Mouse (Mus musculus) erythroblast, adult 5-6 weeks (primary cell): Measurements from ENCODE around the gene Arfgef3. TPM values are rescaled to one million over a fixed set of nuclear protein-coding genes. Genes with fewer than 3 reads are reported as not detected.
"Not testable (repeated sequence)": the region's sequence is repeated elsewhere in the genome, so short reads cannot be mapped to it uniquely, and the experiment has no call there.

Experiments used
- ATAC-seq: replicated peaks from 2 replicates; pipeline ENCODE4 v1.8.0; 2016; ENCODE audit warnings: moderate number of reproducible peaks, mild to moderate bottlenecking, moderate TSS enrichment, inconsistent platforms; ENCODE audit not compliant: poor library complexity, low FRiP score, severe bottlenecking
- total RNA-seq, 2 experiments: library from RNA; stranded (forward) in 1 of 2; stranded (reverse) in 1 of 2; fragments of 150-400 nt in 1 of 2; fragments of 200-764, 138-1000 nt in 1 of 2; gene quantifications; 2 replicates each; pipeline versions ENCODE4 v1.2.3 to v1.2.4; 2015 to 2017; ENCODE audit warnings: low replicate concordance in 2 of 2

The Arfgef3 gene
- total RNA-seq, 2 experiments from 2014 or later: 0.09 to 0.58 TPM

DNA sequence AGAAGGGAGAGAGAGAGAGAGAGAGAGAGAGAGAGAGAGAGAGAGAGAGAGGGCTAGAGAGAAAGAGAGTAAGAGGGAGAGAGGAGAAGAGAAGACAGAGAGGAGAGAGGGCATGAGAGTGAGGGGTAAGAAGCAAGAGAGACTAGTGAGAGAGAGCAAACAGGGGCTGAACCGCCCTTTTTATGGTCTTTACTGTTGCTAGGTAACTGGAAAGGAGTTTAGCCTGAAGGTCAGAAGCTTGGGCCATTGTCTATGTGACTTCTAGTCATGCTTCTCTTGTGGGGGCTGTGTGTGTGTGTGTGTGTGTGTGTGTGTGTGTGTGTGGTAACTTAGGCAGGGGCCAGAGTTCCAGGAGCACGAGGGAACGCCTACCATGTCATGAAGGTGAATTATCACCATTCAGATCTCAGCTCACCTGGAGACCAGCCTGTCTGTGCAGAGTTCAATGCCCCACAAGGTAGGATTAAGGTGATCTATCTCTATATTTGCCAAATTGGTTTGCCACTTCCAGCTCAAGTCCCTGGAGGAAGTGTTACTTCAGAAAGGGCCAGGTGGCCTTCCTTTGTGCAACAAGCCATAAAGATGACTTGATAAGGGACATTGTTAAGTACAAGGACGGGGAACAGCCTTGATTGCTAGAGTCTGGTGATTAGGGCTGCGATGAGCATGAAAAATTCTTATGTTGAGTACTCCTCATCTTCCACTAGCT is 138.8 kb downstream of the Arfgef3 start:
- ATAC-seq: not testable (repeated sequence)

DNA sequence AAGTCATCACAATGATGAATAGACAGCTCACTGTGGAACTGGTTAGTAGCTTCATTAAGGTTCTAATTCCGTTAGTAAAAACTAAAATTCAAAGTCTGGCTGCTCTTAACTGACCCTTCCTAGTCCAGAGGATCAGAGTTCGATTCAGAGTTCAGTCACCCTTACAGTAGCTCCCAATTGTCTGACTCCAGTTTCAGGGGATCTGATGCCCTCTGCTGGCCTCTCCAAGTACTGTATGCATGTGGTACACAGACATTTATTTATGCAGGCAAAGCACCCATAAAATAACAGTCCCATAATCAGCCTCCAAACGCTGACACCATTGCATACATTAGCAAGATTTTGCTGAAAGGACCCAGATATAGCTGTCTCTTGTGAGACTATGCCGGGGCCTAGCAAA is 141.7 kb downstream of the Arfgef3 start:
- no peak for ATAC-seq

DNA sequence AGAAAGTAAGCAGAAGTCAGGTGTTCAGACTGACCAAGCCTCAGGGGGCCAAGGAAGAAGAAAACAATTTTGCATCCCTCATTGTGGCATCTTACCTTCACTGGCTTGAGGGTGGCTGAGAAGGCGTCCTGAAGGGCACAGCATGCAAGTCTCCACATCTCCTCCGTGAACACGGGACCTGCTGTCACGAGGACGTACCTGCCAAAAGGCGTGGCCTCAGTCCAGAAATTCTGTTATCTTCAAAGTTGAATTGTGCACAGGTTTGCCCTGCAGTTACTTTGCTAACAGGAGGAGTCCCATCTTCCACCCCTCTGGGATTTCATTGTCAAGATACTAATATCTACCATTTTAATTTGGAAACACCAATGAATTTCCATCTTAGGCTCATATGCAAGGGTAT is 146.1 kb downstream of the Arfgef3 start:
- ATAC-seq: no peak

DNA sequence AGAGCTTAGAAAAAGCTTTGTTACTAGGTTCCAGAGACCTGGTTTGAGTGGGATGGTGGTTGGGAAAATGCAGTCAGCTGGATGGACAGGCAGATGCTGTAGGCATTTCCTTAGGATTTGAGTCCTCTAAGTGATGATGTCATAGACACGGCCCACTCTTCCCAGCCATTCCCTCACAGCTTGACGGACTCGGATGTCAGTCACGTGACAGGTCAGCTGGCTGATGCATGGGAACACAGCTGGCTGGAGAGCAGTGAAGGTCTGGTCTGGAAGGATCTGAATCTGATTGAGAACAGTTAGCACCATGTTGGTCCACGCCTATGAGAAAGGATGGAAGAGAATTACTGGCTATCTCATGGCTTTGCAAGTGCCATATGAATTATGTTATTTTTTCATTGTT is 154.3 kb downstream of the Arfgef3 start:
- ATAC-seq: no peak

DNA sequence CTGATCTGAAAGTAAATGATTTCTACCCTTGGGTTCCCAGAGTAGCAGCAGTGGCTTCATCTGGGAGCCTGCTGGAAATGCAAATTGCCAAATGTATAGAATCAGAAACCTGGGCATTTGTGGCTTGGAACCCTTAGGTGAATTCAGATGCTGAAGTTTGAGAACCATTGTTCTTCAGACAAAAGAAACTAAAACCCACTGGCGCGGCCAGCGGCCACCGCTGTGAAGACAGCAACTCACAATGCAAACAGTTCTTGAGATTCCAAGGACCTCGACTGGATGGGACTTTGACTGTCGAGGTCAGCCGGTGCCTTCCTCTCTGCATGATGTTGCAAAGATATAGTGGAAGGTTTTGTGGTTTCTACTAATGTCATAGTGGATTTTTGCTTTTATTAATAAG is 159.6 kb downstream of the Arfgef3 start:
- no peak for ATAC-seq

DNA sequence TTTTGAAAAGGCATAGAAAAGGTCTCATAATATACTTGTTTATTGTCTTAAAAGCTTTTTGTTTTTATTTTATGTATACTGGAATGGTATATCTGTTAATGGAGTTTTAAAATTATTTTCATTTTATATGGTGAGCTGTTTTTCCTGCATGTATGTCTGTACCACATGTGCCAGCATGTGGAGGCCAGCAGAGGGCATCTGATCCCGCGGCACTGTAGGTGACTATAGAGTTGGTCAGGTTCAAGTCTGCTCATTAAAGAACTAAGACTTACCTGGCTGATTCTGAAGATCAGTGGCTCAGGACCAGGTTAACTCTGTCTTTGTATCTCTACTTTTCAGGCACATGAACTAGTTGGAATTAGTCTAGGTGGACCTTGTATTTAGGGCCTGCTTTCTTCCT is 171.2 kb downstream of the Arfgef3 start:
- no peak for ATAC-seq

DNA sequence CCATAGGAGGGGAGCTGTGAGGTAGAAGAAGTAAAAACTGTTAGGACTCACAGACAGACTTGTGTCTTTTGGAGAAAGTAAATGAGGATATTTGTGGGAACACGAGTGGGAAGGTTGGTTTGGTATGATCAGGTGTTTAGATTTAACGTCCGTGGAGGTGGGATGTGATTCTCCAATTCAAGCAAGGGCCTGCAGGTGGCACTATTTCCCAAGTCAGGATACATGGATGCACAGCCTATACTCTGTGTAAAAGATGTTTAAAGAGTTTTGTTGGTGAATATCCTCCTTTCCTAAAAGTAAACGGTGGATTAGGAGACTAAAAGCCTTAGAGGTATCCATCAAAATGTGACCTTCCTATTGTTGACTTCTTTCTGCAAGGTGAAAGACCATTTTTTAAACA is 180.8 kb downstream of the Arfgef3 start:
- no peak for ATAC-seq

DNA sequence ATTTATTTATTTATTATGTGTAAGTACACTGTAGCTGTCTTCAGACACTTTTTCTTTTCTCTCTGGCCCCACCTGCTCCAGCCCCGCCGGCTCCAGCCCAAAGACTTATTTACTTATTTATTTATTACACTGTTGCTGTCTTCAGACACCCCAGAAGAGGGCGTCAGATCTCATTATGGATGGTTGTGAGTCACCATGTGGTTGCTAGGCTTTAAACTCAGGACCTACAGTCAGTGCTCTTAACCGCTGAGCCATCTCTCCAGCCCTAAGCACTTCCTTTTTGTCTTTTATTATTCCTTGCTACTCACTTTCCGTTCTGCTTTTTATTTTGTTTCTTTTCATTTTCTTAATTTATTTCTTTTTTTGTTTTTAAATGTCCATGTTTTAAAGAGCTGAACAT is 182.3 kb downstream of the Arfgef3 start:
- ATAC-seq: no peak

DNA sequence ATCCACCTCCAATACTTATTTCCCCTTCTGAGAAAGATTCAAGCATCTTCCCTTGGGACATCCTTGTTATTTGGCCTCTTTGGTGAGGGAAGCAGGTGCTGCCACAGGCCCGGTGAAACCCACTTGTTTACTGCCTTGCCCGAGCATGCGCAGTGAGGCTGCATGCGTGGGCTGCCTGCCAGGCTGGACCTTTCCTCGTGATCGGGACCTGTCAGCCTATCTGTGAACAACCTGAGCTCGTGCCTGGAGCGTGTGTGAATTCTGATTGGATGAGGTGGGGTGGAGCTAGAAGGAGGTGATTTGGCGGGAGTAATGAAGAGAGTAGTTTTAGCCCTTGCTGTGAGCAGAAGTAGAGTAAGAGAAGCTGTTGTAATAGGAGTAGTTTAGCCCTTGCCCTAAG is 184.7 kb downstream of the Arfgef3 start:
- not testable (repeated sequence) for ATAC-seq

DNA sequence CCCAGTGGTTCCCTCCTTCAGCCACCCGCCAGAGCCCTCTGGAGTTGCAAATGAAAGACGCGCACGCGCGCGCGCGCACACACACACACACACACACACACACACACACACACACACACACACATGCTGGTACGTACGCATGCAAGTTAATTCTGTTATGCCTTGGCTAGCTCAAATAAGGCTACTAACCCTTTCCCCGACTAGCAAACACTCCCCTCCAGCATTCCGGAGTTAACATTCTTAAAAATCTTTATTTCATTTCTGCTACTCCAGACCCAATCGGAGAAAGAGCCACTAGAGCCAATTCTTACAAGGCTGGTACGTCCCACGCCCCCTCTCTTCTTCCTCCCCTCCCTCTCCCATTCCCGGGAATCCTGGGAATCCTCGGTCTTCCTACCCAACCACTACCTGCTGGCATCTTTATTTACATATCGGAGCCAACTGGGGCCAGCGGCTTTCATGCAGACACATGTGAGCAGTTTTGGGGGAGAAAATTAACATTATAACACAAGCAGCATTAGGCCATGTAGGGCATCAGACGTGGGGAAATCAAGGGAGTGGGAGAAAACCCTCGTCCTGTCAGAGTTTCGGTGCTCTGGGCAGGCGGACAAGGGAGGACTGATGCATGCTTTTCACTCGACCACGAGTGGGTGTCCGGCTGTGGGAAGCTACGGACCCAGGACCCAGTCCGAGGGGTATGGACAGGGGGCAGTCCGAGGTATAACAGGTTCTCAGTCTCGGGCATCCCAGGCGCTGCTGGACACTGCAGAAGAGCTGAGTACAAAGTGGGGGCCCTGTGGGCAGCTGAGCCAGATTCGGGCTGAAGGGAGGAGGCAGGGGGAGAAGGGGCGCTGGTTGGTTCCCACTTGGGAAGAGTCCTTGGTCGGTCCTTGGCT is 194.2 kb downstream of the Arfgef3 start:
- ATAC-seq: no peak

DNA sequence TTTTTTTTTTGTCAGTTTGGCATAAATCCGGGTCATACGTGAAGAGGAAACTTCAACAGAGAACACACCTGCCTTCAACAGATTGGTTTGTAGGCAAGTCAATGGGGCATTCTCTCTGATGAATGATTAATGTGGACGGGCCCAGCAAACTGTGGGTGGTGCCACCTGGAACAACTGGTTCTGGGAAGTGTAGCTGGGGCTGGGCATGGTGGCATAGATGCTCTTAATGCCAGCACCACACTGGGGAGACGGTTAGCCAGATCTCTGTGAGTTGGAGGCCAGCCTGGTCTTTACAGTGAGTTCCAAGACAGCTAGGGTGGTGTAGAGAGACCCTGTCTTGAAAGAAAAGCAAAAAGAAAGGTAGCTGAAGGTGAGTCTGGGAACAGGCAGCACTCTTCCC is 196.4 kb downstream of the Arfgef3 start:
- ATAC-seq: no peak

DNA sequence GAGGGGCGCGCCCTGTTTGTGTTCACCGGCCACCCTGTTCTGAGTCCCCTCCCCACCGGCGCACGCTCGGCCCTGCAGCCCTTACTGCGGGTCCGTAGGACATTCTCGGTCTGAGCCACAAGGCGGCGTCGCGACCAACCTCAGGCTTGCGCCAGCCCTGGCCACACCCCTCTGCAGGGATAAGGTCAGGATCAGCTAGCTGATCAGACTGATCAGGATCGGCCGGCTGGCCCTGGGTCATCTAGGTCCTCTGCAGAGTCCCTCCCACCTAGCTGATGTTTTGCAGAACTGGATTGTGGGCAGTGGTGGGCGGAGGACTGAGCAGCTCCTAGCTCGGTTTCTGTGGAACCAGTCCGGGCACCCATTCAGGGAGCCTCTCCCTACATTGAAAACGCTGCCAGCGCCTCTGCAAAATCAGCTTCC is 197.9 kb downstream of the Arfgef3 start, which contains the start of gene Hebp2:
TSS of gene Hebp2 (minus strand) at position 264 of the 423 bp plus-strand sequence.
- ATAC-seq: no peak

DNA sequence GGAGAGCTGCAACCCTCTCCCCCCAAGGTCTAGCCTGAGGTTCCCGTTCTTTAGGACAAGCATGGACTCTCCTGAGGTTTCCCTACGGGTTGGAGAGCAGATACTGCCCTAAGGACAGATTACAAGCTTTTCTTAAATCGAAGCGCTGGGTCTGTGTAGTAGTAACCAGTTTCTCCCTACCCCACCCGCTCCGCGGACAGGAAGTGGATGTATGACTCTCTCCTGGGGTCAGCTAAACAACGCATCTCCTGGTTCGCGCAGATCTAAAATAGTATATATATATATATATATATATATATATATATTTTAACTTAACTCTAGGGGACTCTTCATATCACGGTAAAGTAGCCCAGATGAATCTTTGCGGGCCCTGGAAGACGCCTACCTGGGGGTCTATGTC is 198.4 kb downstream of the Arfgef3 start:
- no peak for ATAC-seq

DNA sequence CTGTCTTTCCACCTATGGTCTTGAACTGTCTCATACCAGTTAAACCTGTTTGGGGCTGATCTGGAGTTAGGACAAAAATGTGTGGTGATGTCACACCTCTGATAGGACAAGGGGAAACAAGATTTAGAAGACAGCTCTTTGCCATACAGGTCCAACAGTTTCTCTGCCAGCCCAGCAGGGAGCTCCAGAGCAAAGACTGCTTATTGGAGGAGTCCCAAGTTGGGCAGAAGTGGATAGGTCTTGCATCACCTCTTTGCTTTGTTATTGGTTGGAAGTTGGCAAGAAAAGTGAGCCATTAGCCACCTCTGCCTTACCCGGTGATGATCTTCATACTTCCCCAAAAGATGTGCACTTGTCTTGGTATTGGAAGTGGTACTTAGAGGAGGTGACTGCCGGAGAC is 206.9 kb downstream of the Arfgef3 start:
- ATAC-seq: no peak

DNA sequence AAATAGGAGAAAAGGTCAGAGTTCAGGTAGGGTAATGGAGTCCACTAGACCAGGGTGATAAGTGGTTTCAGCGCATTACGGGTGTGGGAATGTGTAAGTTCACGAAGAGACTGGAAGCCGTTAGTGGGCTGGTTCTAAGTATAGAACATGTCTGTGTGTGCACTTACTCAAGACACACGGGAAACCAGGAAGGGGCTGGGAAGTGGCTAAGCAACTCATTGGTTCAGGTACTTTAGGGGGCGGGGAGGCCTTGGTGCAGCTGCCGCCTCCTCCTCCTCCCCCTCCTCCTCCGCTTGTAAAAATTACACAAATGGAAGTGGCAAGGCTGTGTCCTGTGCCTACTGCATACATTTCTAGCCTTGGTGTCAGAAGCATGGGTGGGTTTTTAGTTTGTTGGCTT is 211.5 kb downstream of the Arfgef3 start:
- no peak for ATAC-seq

Other genes starting within 250 kb of the Arfgef3 start
- not detected in 2 replicates for gene Hebp2, start 197.9 kb downstream of the Arfgef3 start, total RNA-seq (2015; ENCODE audit: low replicate concordance)
- gene Hebp2, start 197.9 kb downstream of the Arfgef3 start, total RNA-seq (2017; ENCODE audit: low replicate concordance): not detected in 2 replicates
- gene Gm4922, start 42.8 kb upstream of the Arfgef3 start, total RNA-seq (2015; ENCODE audit: low replicate concordance): not detected in 2 replicates
- not detected in 2 replicates for gene Gm4922, start 42.8 kb upstream of the Arfgef3 start, total RNA-seq (2017; ENCODE audit: low replicate concordance)
- gene Perp, start 101.1 kb upstream of the Arfgef3 start, total RNA-seq (2015; ENCODE audit: low replicate concordance): 1.0 and 2.7 TPM in 2 replicates
- gene Perp, start 101.1 kb upstream of the Arfgef3 start, total RNA-seq (2017; ENCODE audit: low replicate concordance): 0.56 and 0.85 TPM in 2 replicates